Mouse (Mus musculus) intestine, embryonic 14.5 days (tissue): ENCODE data around the gene Rab36. TPM values are rescaled to one million over a fixed set of nuclear protein-coding genes. Genes with fewer than 3 reads are reported as not detected.
A peak's percentile ranks its signal among the peaks of the same experiment; 100 is the strongest.

Source experiments
- ATAC-seq: fragments of 200-750 bp; cut with Nextera tagmentation; replicated peaks from 2 replicates; pipeline ENCODE4 v1.8.0; 2017; ENCODE audit warnings: low read depth, moderate number of reproducible peaks, moderate TSS enrichment, moderate library complexity; ENCODE audit not compliant: low FRiP score, low TSS enrichment
- DNase-seq: peaks from one replicate; pipeline ENCODE4 v3.0.0-alpha.2; 2018; ENCODE audit warnings: low spot score
- H3K27ac ChIP-seq: fragments of 300-500 bp; sonication (generic); 2 replicates; pipeline ENCODE4 v1.5.1; 2014; ENCODE audit warnings: low read depth, mild to moderate bottlenecking, control low read depth
- H3K27me3 ChIP-seq: fragments of 300-500 bp; sonication (generic); replicated peaks from 2 replicates; pipeline ENCODE4 v1.6.1; 2014; ENCODE audit warnings: low read length, control low read depth; ENCODE audit not compliant: control insufficient read depth, insufficient read depth
- H3K36me3 ChIP-seq: fragments of 300-500 bp; sonication (generic); 2 replicates; pipeline ENCODE4 v1.6.1; 2014; ENCODE audit warnings: low read length, control low read depth; ENCODE audit not compliant: control insufficient read depth, insufficient read depth
- H3K4me1 ChIP-seq: fragments of 300-500 bp; sonication (generic); replicated peaks from 2 replicates; pipeline ENCODE4 v1.6.1; 2014; ENCODE audit warnings: low read length, control low read depth, mixed read lengths; ENCODE audit not compliant: control insufficient read depth, insufficient read depth
- H3K4me2 ChIP-seq: fragments of 300-500 bp; sonication (generic); 2 replicates; pipeline ENCODE4 v1.6.1; 2014; ENCODE audit warnings: low read length
- H3K4me3 ChIP-seq: fragments of 300-500 bp; sonication (generic); 2 replicates; pipeline ENCODE4 v1.5.1; 2014; ENCODE audit warnings: low read depth, low read length, control low read depth, mixed read lengths
- H3K9ac ChIP-seq: fragments of 300-500 bp; sonication (generic); 2 replicates; pipeline ENCODE4 v1.6.1; 2014; ENCODE audit warnings: mild to moderate bottlenecking, low read length
- H3K9me3 ChIP-seq: fragments of 300-500 bp; sonication (generic); 2 replicates; pipeline ENCODE4 v1.6.1; 2016; ENCODE audit warnings: low read length, control low read depth; ENCODE audit not compliant: control insufficient read depth
- WGBS: fragments of 180-500 bp; shearing (Covaris S2); extraction: QIAGEN DNeasy Blood & Tissue Kit; methylation state at CpG from one replicate; pipeline ENCODE4 v1.1.7; 2014; 5-methylcytosine and 5-hydroxymethylcytosine counted together
- polyA plus RNA-seq: library from polyadenylated mRNA; unstranded; fragments of >200 nt; fragmentation: Nextera tagmentation; extraction: Ambion mirVana; gene quantifications from 2 replicates; pipeline ENCODE4 v1.2.1, GENCODE M21; 2014

The Rab36 gene
- polyA plus RNA-seq, 1 experiment from 2014 or later: 8.2 TPM

GRCm38 (mm10) chr10:75006889-75007662 is 29.8 kb upstream of the Rab36 start:
- Histone ChIP-seq H3K4me2 (no peak overlapping the region), H3K9ac (no peak overlapping the region), H3K36me3 (no peaks in the 10 kb centered on the region), H3K4me1 (peaks cover 6% of the 10 kb centered on the region), H3K4me3 (no peak overlapping the region), H3K27me3 (no peaks in the 10 kb centered on the region), H3K9me3 (no peaks in the 10 kb centered on the region), H3K27ac (no peak overlapping the region)
- WGBS: 64% methylated on average over 8 of the region's 8 CpGs
- DNase-seq (no peak), ATAC-seq (no peak)

GRCm38 (mm10) chr10:75010704-75011103 is 26.2 kb upstream of the Rab36 start:
- WGBS: 83% methylated on average over 15 of the region's 15 CpGs
- no peak overlapping the region for H3K4me3 ChIP-seq
- no peak overlapping the region for H3K4me2 ChIP-seq
- no peaks in the 10 kb centered on the region for H3K36me3 ChIP-seq
- no peak for ATAC-seq
- no peak overlapping the region for H3K27ac ChIP-seq
- no peaks in the 10 kb centered on the region for H3K4me1 ChIP-seq
- no peak overlapping the region for H3K9ac ChIP-seq
- no peaks in the 10 kb centered on the region for H3K9me3 ChIP-seq
- no peaks in the 10 kb centered on the region for H3K27me3 ChIP-seq
- DNase-seq: no peak

GRCm38 (mm10) chr10:75015465-75015864 is 21.4 kb upstream of the Rab36 start:
- 71% methylated on average over 14 of the region's 14 CpGs for WGBS
- no peaks in the 10 kb centered on the region for H3K27me3 ChIP-seq
- no peaks in the 10 kb centered on the region for H3K9me3 ChIP-seq
- H3K4me1 ChIP-seq: no peaks in the 10 kb centered on the region
- H3K4me3 ChIP-seq: no peak overlapping the region
- no peak overlapping the region for H3K27ac ChIP-seq
- ATAC-seq (no peak), DNase-seq (no peak)
- no peaks in the 10 kb centered on the region for H3K36me3 ChIP-seq
- H3K4me2 ChIP-seq: no peak overlapping the region
- no peak overlapping the region for H3K9ac ChIP-seq

GRCm38 (mm10) chr10:75016481-75016880 is 20.4 kb upstream of the Rab36 start:
- Histone ChIP-seq H3K9me3 (no peaks in the 10 kb centered on the region), H3K27ac (no peak overlapping the region), H3K4me2 (no peak overlapping the region), H3K36me3 (no peaks in the 10 kb centered on the region), H3K27me3 (no peaks in the 10 kb centered on the region), H3K9ac (no peak overlapping the region), H3K4me3 (no peak overlapping the region), H3K4me1 (no peaks in the 10 kb centered on the region)
- 88% methylated on average over 4 of the region's 4 CpGs for WGBS
- no peak for DNase-seq
- ATAC-seq: no peak

GRCm38 (mm10) chr10:75020271-75020670 is 16.6 kb upstream of the Rab36 start:
- H3K9ac ChIP-seq: no peak overlapping the region
- ATAC-seq (no peak), DNase-seq (no peak)
- H3K4me3 ChIP-seq: no peak overlapping the region
- H3K27me3 ChIP-seq: no peaks in the 10 kb centered on the region
- H3K4me1 ChIP-seq: no peaks in the 10 kb centered on the region
- no peak overlapping the region for H3K27ac ChIP-seq
- H3K4me2 ChIP-seq: no peak overlapping the region
- H3K9me3 ChIP-seq: no peaks in the 10 kb centered on the region
- H3K36me3 ChIP-seq: no peaks in the 10 kb centered on the region
- 26% methylated on average over 2 of the region's 2 CpGs for WGBS

GRCm38 (mm10) chr10:75021138-75021537 is 15.7 kb upstream of the Rab36 start:
- WGBS: 19% methylated on average over 6 of the region's 6 CpGs
- H3K27me3 ChIP-seq: no peaks in the 10 kb centered on the region
- no peak; the same call in none of the 2 replicates for ATAC-seq

GRCm38 (mm10) chr10:75026491-75026890 is 10.4 kb upstream of the Rab36 start:
- Histone ChIP-seq H3K36me3 (no peaks in the 10 kb centered on the region), H3K4me2 (no peak overlapping the region), H3K27ac (no peak overlapping the region), H3K4me1 (no peaks in the 10 kb centered on the region), H3K27me3 (no peaks in the 10 kb centered on the region), H3K9me3 (no peaks in the 10 kb centered on the region), H3K9ac (no peak overlapping the region), H3K4me3 (no peak overlapping the region)
- no peak for ATAC-seq
- 69% methylated on average over 8 of the region's 8 CpGs for WGBS
- no peak for DNase-seq

More at GRCm38 (mm10) chr10:75021138-75021537, 15.7 kb upstream of the Rab36 start:
- Histone ChIP-seq H3K36me3 (no peaks in the 10 kb centered on the region), H3K4me2 (no peak overlapping the region), H3K9me3 (no peaks in the 10 kb centered on the region), H3K4me1 (no peaks in the 10 kb centered on the region), H3K4me3 (no peak overlapping the region), H3K9ac (no peak overlapping the region), H3K27ac (no peak overlapping the region)
- DNase-seq: peak; percentile 91

- Histone ChIP-seq H3K27me3 (no peaks in the 10 kb centered on the region), H3K9ac (no peak overlapping the region), H3K27ac (no peak overlapping the region), H3K4me3 (no peak overlapping the region), H3K9me3 (no peaks in the 10 kb centered on the region), H3K4me2 (no peak overlapping the region), H3K36me3 (no peaks in the 10 kb centered on the region), H3K4me1 (peaks cover 7% of the 10 kb centered on the region; the same call in 1 of the 2 replicates)
- WGBS: 90% methylated on average over 8 of the region's 8 CpGs
- DNase-seq (no peak), ATAC-seq (no peak)
Observed at GRCm38 (mm10) chr10:75028743-75029142, 8.1 kb upstream of the Rab36 start.

- ATAC-seq (no peak), DNase-seq (no peak)
- H3K27ac ChIP-seq: no peak overlapping the region
- H3K4me1 ChIP-seq: peaks cover 7% of the 10 kb centered on the region; the same call in 1 of the 2 replicates
- H3K27me3 ChIP-seq: no peaks in the 10 kb centered on the region
- no peak overlapping the region for H3K9ac ChIP-seq
- H3K36me3 ChIP-seq: no peaks in the 10 kb centered on the region
- H3K4me3 ChIP-seq: no peak overlapping the region
- H3K9me3 ChIP-seq: no peaks in the 10 kb centered on the region
- H3K4me2 ChIP-seq: no peak overlapping the region
- WGBS: 88% methylated on average over 3 of the region's 3 CpGs
Observed at GRCm38 (mm10) chr10:75029677-75030076, 7.2 kb upstream of the Rab36 start.
